Mouse (Mus musculus): ENCODE measurements around the gene Zfp970.
"Not testable (repeated sequence)": the region's sequence is repeated elsewhere in the genome, so short reads cannot be mapped to it uniquely, and the experiment has no call there.

DNA sequence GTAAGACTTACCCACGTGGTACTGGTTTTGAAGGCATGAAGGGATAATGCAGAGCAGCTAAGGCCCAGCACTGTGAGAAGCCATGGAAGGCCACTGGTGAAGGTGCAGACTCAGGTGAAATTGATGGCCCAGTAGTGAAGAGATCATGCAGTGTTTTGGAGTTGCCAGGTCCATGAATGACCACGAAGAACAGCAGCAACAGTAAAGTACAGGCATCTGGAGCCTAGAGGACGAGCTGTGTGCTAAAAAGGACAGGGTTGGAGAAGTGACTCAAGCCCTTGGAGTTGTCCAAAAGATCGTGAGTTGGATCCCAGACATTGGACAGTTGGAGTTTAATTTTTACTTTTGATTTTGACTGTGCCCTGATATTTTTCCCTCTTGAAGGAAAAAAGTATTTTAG, 46.8 kb downstream of the Zfp970 start:
- TF ChIP-seq GATA1 (IDR thresholded peaks at IDR 0.05; ENCODE audit: borderline replicate concordance, low read length); CTCF (IDR thresholded peaks at IDR 0.05; ENCODE audit: low read depth, low read length); GATA2 (IDR thresholded peaks at IDR 0.05; ENCODE audit: borderline replicate concordance, low read depth, low read length): not testable (repeated sequence)
